Mouse (Mus musculus) intestine, embryonic 14.5 days (tissue): ENCODE results near the gene Gm15737. TPM values are rescaled to one million over a fixed set of nuclear protein-coding genes. Genes with fewer than 3 reads are reported as not detected.

Experiments
- ATAC-seq: fragments of 200-750 bp; cut with Nextera tagmentation; replicated peaks from 2 replicates; pipeline ENCODE4 v1.8.0; 2017; ENCODE audit warnings: low read depth, moderate number of reproducible peaks, moderate TSS enrichment, moderate library complexity; ENCODE audit not compliant: low FRiP score, low TSS enrichment
- DNase-seq: peaks from one replicate; pipeline ENCODE4 v3.0.0-alpha.2; 2018; ENCODE audit warnings: low spot score
- H3K27ac ChIP-seq: fragments of 300-500 bp; sonication (generic); 2 replicates; pipeline ENCODE4 v1.5.1; 2014; ENCODE audit warnings: low read depth, mild to moderate bottlenecking, control low read depth
- H3K27me3 ChIP-seq: fragments of 300-500 bp; sonication (generic); replicated peaks from 2 replicates; pipeline ENCODE4 v1.6.1; 2014; ENCODE audit warnings: low read length, control low read depth; ENCODE audit not compliant: control insufficient read depth, insufficient read depth
- H3K36me3 ChIP-seq: fragments of 300-500 bp; sonication (generic); 2 replicates; pipeline ENCODE4 v1.6.1; 2014; ENCODE audit warnings: low read length, control low read depth; ENCODE audit not compliant: control insufficient read depth, insufficient read depth
- H3K4me1 ChIP-seq: fragments of 300-500 bp; sonication (generic); replicated peaks from 2 replicates; pipeline ENCODE4 v1.6.1; 2014; ENCODE audit warnings: low read length, control low read depth, mixed read lengths; ENCODE audit not compliant: control insufficient read depth, insufficient read depth
- H3K4me2 ChIP-seq: fragments of 300-500 bp; sonication (generic); 2 replicates; pipeline ENCODE4 v1.6.1; 2014; ENCODE audit warnings: low read length
- H3K4me3 ChIP-seq: fragments of 300-500 bp; sonication (generic); 2 replicates; pipeline ENCODE4 v1.5.1; 2014; ENCODE audit warnings: low read depth, low read length, control low read depth, mixed read lengths
- H3K9ac ChIP-seq: fragments of 300-500 bp; sonication (generic); 2 replicates; pipeline ENCODE4 v1.6.1; 2014; ENCODE audit warnings: mild to moderate bottlenecking, low read length
- H3K9me3 ChIP-seq: fragments of 300-500 bp; sonication (generic); 2 replicates; pipeline ENCODE4 v1.6.1; 2016; ENCODE audit warnings: low read length, control low read depth; ENCODE audit not compliant: control insufficient read depth
- WGBS: fragments of 180-500 bp; shearing (Covaris S2); extraction: QIAGEN DNeasy Blood & Tissue Kit; methylation state at CpG from one replicate; pipeline ENCODE4 v1.1.7; 2014; 5-methylcytosine and 5-hydroxymethylcytosine counted together
- polyA plus RNA-seq: library from polyadenylated mRNA; unstranded; fragments of >200 nt; fragmentation: Nextera tagmentation; extraction: Ambion mirVana; gene quantifications from 2 replicates; pipeline ENCODE4 v1.2.1, GENCODE M21; 2014

Gene Gm15737
- polyA plus RNA-seq, 1 experiment from 2014 or later, result 0.20 TPM

DNA sequence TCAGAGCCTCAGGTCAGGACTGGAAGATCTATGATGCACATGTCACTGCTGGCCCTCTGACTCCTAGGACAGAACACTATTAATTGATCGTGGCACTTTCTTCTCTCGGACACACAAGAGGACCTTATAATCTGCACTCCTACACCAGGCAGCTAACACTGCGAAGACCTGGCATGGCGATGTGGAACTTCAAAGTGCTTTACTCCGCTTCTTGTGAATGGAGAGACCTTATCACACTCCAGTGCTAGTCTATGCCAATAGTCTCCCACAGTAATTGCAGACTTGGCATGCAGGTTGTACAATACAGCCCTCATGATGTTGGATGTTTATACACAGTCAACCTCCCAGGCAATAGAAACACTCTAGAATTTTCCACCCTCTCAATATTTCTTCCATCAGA lies 9.6 kb downstream of the Gm15737 start:
- no peak overlapping the region for H3K4me3 ChIP-seq
- H3K9ac ChIP-seq, result no peak overlapping the region
- no peak overlapping the region for H3K27ac ChIP-seq
- H3K4me2 ChIP-seq, result no peak overlapping the region
- DNase-seq (no peak), ATAC-seq (no peak)
- WGBS, result 84% methylated on average over 5 of the region's 5 CpGs
- H3K27me3 ChIP-seq, result no peaks in the 10 kb centered on the region
- H3K4me1 ChIP-seq, result no peaks in the 10 kb centered on the region
- no peaks in the 10 kb centered on the region for H3K9me3 ChIP-seq
- peaks cover 42% of the 10 kb centered on the region for H3K36me3 ChIP-seq

DNA sequence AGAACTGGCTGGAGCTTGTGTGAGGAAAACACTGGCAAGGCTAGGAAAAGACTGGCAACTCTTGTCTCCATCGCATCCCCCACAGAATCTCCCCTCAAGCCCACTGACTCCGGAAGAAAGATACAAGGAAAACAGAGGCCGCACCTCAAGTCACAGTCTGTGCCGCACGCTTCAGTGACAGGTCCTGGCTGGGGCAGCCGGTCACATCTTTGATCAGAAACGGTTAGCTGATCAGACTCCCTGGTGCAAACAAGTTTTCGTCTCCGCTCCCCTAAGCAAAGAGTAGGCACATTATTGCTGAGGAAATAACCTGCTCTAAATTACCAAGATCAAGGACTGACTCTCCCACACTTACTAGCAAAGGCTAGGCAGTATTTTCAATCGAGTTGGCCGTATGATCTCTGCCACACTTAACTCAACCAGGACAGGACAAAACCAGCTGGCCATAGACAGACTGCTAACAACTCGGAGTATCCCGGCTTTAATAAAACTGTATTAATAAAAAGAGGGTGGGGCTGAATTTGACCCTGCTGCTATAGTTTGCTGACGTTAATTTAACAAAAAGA lies 10.6 kb downstream of the Gm15737 start:
- Histone ChIP-seq H3K36me3 (peaks cover 39% of the 10 kb centered on the region), H3K27ac (no peak overlapping the region), H3K27me3 (no peaks in the 10 kb centered on the region), H3K4me3 (no peak overlapping the region), H3K9me3 (no peaks in the 10 kb centered on the region), H3K4me1 (no peaks in the 10 kb centered on the region), H3K4me2 (no peak overlapping the region), H3K9ac (no peak overlapping the region)
- no peak for ATAC-seq
- no peak for DNase-seq
- 87% methylated on average over 14 of the region's 14 CpGs for WGBS

DNA sequence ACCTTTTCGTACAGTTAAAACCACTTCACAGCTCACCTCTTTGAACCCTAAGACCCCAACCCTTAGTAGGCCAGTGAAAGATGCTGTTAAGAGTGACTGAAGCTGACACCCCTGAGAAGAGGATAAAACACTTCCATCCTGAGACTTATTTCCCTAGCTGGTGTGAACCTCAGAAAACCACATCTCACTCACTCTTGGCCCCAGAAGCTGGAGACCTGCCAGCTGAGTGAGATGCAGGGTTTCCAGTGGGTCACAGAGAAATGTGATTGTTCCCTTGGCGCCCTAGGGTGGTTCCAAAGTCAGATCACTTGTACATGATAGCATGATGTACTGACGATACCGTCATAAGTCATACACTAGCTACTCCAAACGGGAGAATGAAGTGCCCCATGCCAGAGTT lies 13.3 kb downstream of the Gm15737 start:
- Histone ChIP-seq H3K4me1 (no peaks in the 10 kb centered on the region), H3K4me3 (no peak overlapping the region), H3K27ac (no peak overlapping the region), H3K9me3 (no peaks in the 10 kb centered on the region), H3K9ac (no peak overlapping the region), H3K27me3 (no peaks in the 10 kb centered on the region), H3K36me3 (peaks cover 37% of the 10 kb centered on the region), H3K4me2 (no peak overlapping the region)
- ATAC-seq (no peak), DNase-seq (no peak)
- WGBS, result 77% methylated on average over 5 of the region's 5 CpGs

DNA sequence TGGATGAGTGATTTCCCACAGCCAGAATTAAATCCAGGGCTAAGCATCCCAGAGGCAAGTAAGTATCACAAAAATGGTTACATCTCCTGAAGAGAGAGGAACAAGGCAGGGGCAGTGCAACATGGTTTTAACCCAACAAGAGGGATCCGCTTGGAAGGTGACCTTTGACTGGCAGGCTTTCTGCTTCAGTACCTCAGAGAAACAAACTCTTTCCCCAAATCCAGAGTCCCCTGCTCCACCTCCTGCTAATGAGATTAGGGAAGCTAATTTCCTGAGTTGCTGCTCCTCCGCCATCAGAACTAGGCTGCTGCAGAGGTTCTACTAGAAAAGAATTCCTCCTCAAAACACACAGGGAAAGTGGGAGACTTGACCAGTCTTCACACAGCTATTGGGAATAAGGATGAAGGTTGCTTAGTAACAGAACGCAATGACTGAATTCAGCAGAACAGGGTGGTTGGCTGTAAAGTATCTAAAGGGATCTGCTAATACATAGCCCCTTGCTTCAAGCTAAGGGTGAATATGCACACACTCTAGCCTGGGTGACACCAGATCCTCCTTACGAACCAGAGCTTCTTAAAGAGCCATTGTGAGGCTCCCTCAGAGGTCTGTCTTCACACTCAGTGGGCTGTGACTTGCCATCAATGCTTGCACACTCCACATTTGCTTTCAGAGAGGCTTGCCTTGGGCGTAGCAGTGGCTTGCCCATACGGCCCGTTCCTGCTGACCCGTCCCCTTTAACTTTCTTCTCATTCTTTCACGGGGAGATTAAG lies 14.2 kb downstream of the Gm15737 start:
- Histone ChIP-seq H3K4me2 (no peak overlapping the region), H3K4me3 (no peak overlapping the region), H3K9ac (no peak overlapping the region), H3K36me3 (peaks cover 41% of the 10 kb centered on the region), H3K9me3 (no peaks in the 10 kb centered on the region), H3K27me3 (no peaks in the 10 kb centered on the region), H3K27ac (no peak overlapping the region), H3K4me1 (no peaks in the 10 kb centered on the region)
- no peak for DNase-seq
- 69% methylated on average over 9 of the region's 9 CpGs for WGBS
- no peak for ATAC-seq

DNA sequence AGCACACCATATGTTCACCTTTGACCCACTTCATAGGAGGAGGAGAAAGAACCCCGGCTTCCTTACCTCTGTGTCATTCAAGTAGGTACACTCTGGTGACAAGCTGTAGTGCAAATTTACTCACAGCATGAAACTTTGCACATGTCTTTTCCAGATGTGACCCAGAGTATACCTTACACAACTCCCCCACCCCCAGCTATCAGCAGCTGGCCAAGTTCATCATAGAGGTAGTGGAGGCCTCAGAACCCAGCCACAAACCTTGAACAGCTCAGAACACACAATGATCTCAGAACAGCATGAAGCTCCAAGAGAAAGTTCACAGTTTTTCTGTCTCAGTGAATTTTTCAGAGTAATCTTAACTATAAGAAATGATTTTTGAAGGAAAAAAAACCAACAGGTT lies 22.4 kb downstream of the Gm15737 start:
- no peak overlapping the region for H3K9ac ChIP-seq
- no peak overlapping the region for H3K4me2 ChIP-seq
- WGBS, result 64% methylated on average over 1 of the region's 1 CpGs
- H3K27ac ChIP-seq, result no peak overlapping the region
- H3K27me3 ChIP-seq, result no peaks in the 10 kb centered on the region
- no peak overlapping the region for H3K4me3 ChIP-seq
- no peaks in the 10 kb centered on the region for H3K4me1 ChIP-seq
- ATAC-seq, result no peak
- H3K9me3 ChIP-seq, result no peaks in the 10 kb centered on the region
- peaks cover 76% of the 10 kb centered on the region for H3K36me3 ChIP-seq
- DNase-seq, result no peak

DNA sequence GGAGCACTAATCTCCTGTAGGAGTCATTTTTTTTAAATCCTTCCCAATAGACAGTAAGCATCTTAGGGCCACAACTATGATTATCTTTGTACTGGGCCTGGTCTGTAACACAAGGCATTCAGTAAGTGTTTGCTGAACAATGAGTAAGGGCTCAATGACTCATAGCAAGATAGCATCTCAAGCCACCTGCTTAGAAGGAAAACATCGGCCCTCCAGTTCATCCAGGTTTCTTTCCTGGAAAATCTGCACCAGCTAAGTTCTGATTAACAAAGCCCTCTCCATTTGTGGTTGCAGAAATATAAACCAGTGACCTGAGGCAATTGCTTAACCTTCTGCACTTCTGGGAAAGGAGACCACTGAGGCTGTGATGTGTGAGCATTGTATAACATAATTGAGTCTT lies 34.9 kb downstream of the Gm15737 start:
- H3K27me3 ChIP-seq, result no peaks in the 10 kb centered on the region
- no peak overlapping the region; the same call in 1 of the 2 replicates for H3K27ac ChIP-seq
- H3K4me1 ChIP-seq, result no peaks in the 10 kb centered on the region
- H3K9ac ChIP-seq, result no peak overlapping the region
- ATAC-seq (no peak), DNase-seq (no peak)
- no peak overlapping the region for H3K4me3 ChIP-seq
- H3K4me2 ChIP-seq, result no peak overlapping the region
- WGBS, result 79% methylated on average over 1 of the region's 1 CpGs
- H3K36me3 ChIP-seq, result peaks cover 42% of the 10 kb centered on the region
- no peaks in the 10 kb centered on the region for H3K9me3 ChIP-seq

DNA sequence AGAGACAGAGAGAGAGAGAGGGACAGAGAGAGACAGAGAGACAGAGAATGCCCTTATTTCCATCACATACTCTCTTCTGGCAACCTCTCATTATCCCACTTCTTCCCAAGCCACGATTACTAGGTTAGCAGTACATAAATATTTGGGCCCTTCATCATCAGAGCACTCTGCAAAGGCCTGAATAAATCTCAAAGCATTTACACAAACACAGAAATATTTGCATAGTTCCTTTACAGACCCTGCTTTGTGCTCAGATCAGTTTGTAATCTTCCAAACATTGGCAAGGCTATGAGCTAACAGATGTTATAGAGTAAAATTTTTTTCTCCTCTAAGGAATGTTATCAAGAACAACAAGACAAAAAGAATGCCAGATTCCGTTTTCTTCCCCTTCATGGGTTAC lies 35.3 kb downstream of the Gm15737 start:
- Histone ChIP-seq H3K4me1 (no peaks in the 10 kb centered on the region), H3K4me2 (no peak overlapping the region), H3K36me3 (peaks cover 40% of the 10 kb centered on the region), H3K9ac (no peak overlapping the region), H3K27ac (no peak overlapping the region), H3K4me3 (no peak overlapping the region), H3K27me3 (no peaks in the 10 kb centered on the region), H3K9me3 (no peaks in the 10 kb centered on the region)
- 43% methylated on average over 2 of the region's 2 CpGs for WGBS
- DNase-seq (no peak), ATAC-seq (no peak)

DNA sequence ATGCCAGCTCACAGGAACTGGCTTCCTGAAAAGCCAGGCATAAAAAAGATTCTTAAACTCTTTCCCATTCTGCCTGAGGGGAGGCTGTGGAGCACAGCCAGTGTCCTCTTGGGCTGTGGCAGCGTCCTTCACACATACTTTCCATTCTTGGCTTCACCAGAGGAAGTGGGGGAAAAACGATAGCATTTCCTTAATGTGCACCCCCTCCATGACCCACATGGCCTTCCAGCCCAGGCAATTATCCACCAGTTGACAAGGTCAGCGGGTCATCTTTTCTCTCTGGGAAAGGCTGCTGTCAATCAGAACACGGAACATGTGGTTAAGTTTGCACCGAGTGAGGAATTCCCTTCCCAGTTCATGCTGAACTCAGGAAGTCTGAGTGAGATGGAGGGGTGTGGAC lies 36.8 kb downstream of the Gm15737 start:
- ATAC-seq (no peak), DNase-seq (no peak)
- 46% methylated on average over 5 of the region's 5 CpGs for WGBS
- no peaks in the 10 kb centered on the region for H3K27me3 ChIP-seq
- no peaks in the 10 kb centered on the region for H3K9me3 ChIP-seq
- no peak overlapping the region for H3K4me3 ChIP-seq
- H3K36me3 ChIP-seq, result peaks cover 33% of the 10 kb centered on the region
- no peak overlapping the region for H3K27ac ChIP-seq
- H3K4me1 ChIP-seq, result no peaks in the 10 kb centered on the region
- no peak overlapping the region for H3K9ac ChIP-seq
- no peak overlapping the region for H3K4me2 ChIP-seq

DNA sequence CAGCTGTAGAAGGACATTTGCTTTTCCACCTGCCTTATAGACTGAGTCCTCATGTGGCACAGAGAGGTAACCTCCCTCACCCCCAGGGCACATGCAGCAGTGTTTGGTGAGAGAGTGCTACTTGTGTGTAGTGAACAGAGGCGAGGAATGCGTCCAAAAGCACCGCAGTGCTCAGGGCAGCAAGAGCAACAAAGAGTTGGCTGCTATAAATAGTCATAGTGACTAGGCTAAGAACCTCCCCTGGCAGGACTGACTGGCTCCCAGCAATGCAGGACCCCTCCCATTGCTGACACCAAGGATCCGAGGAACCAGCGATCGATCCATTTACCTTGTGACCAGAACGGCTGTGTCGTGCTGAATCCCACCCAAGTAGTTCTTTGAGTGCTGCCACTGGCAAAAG lies 40.2 kb downstream of the Gm15737 start:
- Histone ChIP-seq H3K27me3 (no peaks in the 10 kb centered on the region), H3K4me1 (no peaks in the 10 kb centered on the region), H3K4me2 (no peak overlapping the region), H3K9me3 (no peaks in the 10 kb centered on the region), H3K27ac (no peak overlapping the region), H3K4me3 (no peak overlapping the region), H3K9ac (no peak overlapping the region), H3K36me3 (peaks cover 15% of the 10 kb centered on the region; the same call in 1 of the 2 replicates)
- ATAC-seq, result no peak
- DNase-seq, result no peak
- WGBS, result 61% methylated on average over 8 of the region's 8 CpGs
